Mouse (Mus musculus): ENCODE results near the gene Tspan9.

DNA sequence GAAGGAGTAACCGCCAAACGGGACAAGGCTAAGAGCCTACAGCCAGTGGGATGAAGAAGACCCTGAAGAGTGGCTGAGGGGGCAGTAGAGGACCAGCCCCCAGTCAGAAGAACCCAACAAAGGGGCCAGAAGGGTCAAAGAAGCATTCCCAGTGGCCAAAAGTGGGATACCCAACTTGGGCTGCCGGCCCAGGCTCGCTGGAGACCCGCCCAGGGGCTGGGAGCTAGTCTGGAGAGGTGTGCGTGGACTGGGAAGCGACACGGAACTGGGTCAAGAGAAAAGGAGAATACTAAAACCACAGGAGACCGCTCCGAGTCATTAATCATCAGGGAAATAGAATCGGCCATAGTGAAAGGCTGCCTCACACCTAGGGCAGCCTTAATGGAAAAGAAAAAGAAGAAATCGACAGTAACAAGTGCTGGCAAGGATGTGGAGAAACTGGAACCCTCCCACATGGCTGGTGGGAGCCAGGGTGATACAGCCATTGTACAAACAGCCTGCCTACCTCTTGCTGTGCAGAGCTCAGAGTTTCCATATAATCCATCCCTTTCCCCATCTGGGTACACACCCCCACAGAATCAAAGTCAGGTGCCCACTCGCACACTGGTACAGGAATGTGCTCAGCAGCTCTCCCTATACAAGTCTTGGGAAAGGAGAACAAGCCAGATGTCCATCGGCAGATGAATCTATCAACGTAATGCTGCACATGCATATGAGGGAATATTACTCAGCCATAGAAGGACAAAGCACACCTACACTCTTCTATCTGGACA is 49.4 kb downstream of the Tspan9 start:
- TF ChIP-seq EP300 (IDR thresholded peaks at IDR 0.05; ENCODE audit: low read depth), result no peak
- no peak for TF ChIP-seq CTCF (IDR thresholded peaks at IDR 0.05; ENCODE audit: low read depth)
